Mouse (Mus musculus): ENCODE data around the gene Lman2. TPM values are rescaled to one million over a fixed set of nuclear protein-coding genes. Genes with fewer than 3 reads are reported as not detected.

Gene Lman2
- polyA plus RNA-seq, 1 experiment from 2014 or later: 102 TPM

DNA sequence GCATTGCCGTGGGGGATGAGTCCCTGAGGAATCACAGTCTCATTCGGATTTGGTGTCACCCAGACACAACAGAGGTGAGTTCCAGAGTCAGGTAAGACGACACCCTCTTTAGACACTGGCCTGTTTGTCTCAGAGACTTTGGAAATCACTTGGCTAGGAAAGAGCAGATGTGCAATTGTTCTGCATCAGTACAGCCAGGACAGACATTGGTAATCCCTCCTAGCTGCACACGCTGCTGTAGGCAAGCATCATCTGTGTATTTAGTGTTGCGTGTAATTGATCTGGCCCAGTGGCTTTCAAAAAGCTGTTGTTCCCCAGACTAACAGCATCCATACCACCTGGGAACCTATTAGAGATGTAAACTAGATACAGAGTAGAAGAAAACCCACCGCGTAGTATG lies 40.7 kb upstream of the Lman2 start:
- H3K4me2 ChIP-seq (ENCODE audit: low read depth, low read length): no peak overlapping the region
- no peaks in the 10 kb centered on the region for H3K36me3 ChIP-seq (ENCODE audit: control insufficient read depth, insufficient read depth, low read length)
- H3K9ac ChIP-seq (ENCODE audit: low read depth, low read length): no peak overlapping the region
- 60% methylated on average over 7 of the region's 7 CpGs for WGBS
- H3K27me3 ChIP-seq (replicated peaks; ENCODE audit: control insufficient read depth, insufficient read depth, low read length): no peaks in the 10 kb centered on the region
- H3K4me1 ChIP-seq (ENCODE audit: control insufficient read depth, insufficient read depth, low read length): no peaks in the 10 kb centered on the region
- H3K9me3 ChIP-seq (ENCODE audit: control insufficient read depth, low read length): no peaks in the 10 kb centered on the region
- no peak overlapping the region for H3K4me3 ChIP-seq (ENCODE audit: low read depth, low read length)
- H3K27ac ChIP-seq (replicated peaks; ENCODE audit: low read depth, low read length): no peak overlapping the region
- ATAC-seq (ENCODE audit: low read depth) (no peak), DNase-seq (ENCODE audit: low spot score) (peak; percentile 10)

- no peaks in the 10 kb centered on the region for H3K36me3 ChIP-seq (ENCODE audit: control insufficient read depth, insufficient read depth, low read length)
- no peak overlapping the region for H3K9ac ChIP-seq (ENCODE audit: low read depth, low read length)
- H3K4me1 ChIP-seq (ENCODE audit: control insufficient read depth, insufficient read depth, low read length): no peaks in the 10 kb centered on the region
- no peak overlapping the region for H3K27ac ChIP-seq (replicated peaks; ENCODE audit: low read depth, low read length)
- no peak overlapping the region for H3K4me2 ChIP-seq (ENCODE audit: low read depth, low read length)
- H3K9me3 ChIP-seq (ENCODE audit: control insufficient read depth, low read length): no peaks in the 10 kb centered on the region
- ATAC-seq (ENCODE audit: low read depth) (no peak), DNase-seq (ENCODE audit: low spot score) (no peak)
- no peaks in the 10 kb centered on the region for H3K27me3 ChIP-seq (replicated peaks; ENCODE audit: control insufficient read depth, insufficient read depth, low read length)
- WGBS: 79% methylated on average over 1 of the region's 1 CpGs
- H3K4me3 ChIP-seq (ENCODE audit: low read depth, low read length): no peak overlapping the region
Measured at GRCm38 (mm10) chr13:55400039-55400346, 37.4 kb upstream of the Lman2 start.

DNA sequence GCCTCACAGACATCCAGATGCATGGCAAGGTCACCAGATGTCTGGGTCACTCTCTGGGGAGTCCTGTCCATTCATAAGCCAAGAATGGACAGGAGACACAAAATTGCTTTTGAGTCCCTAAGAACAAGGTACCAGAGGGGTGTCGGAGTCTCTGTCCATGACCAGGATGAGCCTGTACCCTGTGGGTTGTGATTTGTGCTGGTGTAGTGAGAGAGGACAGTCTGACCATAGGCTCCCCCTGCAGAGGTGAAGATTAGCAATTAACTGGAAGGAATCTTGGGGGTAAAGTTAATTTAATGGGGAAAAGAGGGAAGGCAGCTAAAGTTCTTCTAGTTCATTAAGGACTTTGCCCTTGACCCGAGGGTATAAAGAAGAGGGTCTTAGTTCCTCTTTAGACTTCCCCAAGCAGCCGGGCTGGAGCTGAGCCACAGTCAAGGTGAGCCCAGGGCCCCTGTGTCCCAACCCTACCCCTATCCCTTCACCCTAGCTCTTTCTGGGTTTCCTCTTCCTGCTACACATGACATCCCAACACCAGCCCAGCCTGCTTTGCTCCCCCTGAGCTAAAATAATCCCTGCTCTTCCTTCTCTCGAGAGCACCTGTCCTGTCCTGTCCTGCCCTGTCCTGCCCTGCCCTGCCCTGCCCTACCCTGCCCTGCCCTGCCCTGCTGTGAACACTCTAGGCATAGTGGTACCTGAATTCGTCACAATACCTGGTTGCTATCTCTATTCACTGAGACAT lies 36.9 kb upstream of the Lman2 start:
- no peak overlapping the region for H3K27ac ChIP-seq (replicated peaks; ENCODE audit: low read depth, low read length)
- no peaks in the 10 kb centered on the region for H3K4me1 ChIP-seq (ENCODE audit: control insufficient read depth, insufficient read depth, low read length)
- WGBS: 45% methylated on average over 5 of the region's 5 CpGs
- no peak overlapping the region for H3K9ac ChIP-seq (ENCODE audit: low read depth, low read length)
- H3K27me3 ChIP-seq (replicated peaks; ENCODE audit: control insufficient read depth, insufficient read depth, low read length): no peaks in the 10 kb centered on the region
- no peaks in the 10 kb centered on the region for H3K36me3 ChIP-seq (ENCODE audit: control insufficient read depth, insufficient read depth, low read length)
- no peak for DNase-seq (ENCODE audit: low spot score)
- H3K9me3 ChIP-seq (ENCODE audit: control insufficient read depth, low read length): no peaks in the 10 kb centered on the region
- H3K4me2 ChIP-seq (ENCODE audit: low read depth, low read length): no peak overlapping the region
- no peak overlapping the region for H3K4me3 ChIP-seq (ENCODE audit: low read depth, low read length)
- ATAC-seq (ENCODE audit: low read depth): no peak

DNA sequence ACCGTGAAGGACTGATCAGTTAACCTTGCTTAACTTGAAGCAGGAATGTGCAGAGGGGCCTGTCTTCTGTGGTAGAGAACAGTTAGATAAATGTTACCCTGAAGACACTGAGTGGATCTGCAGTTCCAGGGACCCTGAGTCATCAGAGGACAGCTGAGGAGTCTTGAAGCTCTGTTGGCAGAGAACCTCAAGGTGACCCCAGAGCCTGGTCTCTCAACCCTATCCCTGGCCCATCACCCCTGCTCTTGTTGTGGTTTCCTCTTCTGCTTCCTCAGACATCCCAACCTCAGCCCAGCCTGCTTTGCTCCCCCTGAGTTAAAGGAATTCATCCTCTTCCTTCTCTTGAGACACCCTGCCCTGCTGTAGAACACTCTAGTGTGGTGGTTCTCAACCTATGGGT lies 35.5 kb upstream of the Lman2 start, which contains the start of gene Slc34a1:
Gene Slc34a1 (plus strand): TSS at position 100 of the 400 bp plus-strand sequence.
- H3K4me3 ChIP-seq (ENCODE audit: low read depth, low read length): no peak within 1 kb of the TSS
- WGBS: 75% methylated on average over 1 of the region's 1 CpGs
- no peaks in the 10 kb centered on the region for H3K4me1 ChIP-seq (ENCODE audit: control insufficient read depth, insufficient read depth, low read length)
- DNase-seq (ENCODE audit: low spot score) (no peak), ATAC-seq (ENCODE audit: low read depth) (no peak)
- no peak within 1 kb of the TSS for H3K4me2 ChIP-seq (ENCODE audit: low read depth, low read length)
- no peaks in the 10 kb centered on the region for H3K36me3 ChIP-seq (ENCODE audit: control insufficient read depth, insufficient read depth, low read length)
- no peaks in the 10 kb centered on the region for H3K9me3 ChIP-seq (ENCODE audit: control insufficient read depth, low read length)
- no peak within 1 kb of the TSS for H3K9ac ChIP-seq (ENCODE audit: low read depth, low read length)
- H3K27ac ChIP-seq (replicated peaks; ENCODE audit: low read depth, low read length): no peak within 1 kb of the TSS
- no peaks in the 10 kb centered on the region for H3K27me3 ChIP-seq (replicated peaks; ENCODE audit: control insufficient read depth, insufficient read depth, low read length)

DNA sequence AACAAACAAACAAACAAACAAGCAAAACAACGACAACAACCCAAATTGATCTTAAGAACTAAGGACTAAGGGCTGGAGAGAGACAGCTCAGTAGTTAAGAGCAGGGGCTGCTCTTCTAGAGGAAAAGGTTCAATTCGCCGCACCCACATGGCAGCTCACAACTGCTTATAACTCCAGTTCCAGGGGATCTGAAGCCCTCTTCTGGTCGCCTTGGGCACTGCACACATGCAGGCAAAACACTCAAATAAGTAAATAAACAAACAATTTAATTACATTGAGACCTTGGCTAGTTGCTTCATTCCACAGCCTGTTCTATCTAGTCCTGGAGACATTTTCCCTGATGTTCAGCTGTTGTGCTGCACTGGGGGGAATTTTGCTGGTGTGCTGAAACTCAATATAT lies 30.4 kb upstream of the Lman2 start:
- H3K27ac ChIP-seq (replicated peaks; ENCODE audit: low read depth, low read length): no peak overlapping the region
- no peaks in the 10 kb centered on the region for H3K9me3 ChIP-seq (ENCODE audit: control insufficient read depth, low read length)
- no peak for ATAC-seq (ENCODE audit: low read depth)
- no peaks in the 10 kb centered on the region for H3K27me3 ChIP-seq (replicated peaks; ENCODE audit: control insufficient read depth, insufficient read depth, low read length)
- H3K4me1 ChIP-seq (ENCODE audit: control insufficient read depth, insufficient read depth, low read length): no peaks in the 10 kb centered on the region
- H3K4me2 ChIP-seq (ENCODE audit: low read depth, low read length): no peak overlapping the region
- no peak overlapping the region for H3K4me3 ChIP-seq (ENCODE audit: low read depth, low read length)
- 66% methylated on average over 4 of the region's 4 CpGs for WGBS
- no peak for DNase-seq (ENCODE audit: low spot score)
- no peaks in the 10 kb centered on the region for H3K36me3 ChIP-seq (ENCODE audit: control insufficient read depth, insufficient read depth, low read length)
- H3K9ac ChIP-seq (ENCODE audit: low read depth, low read length): no peak overlapping the region

GRCm38 (mm10) chr13:55391626-55392029 lies 29.0 kb upstream of the Lman2 start:
- DNase-seq (ENCODE audit: low spot score): no peak
- Histone ChIP-seq H3K4me1 (ENCODE audit: control insufficient read depth, insufficient read depth, low read length) (no peaks in the 10 kb centered on the region), H3K27ac (replicated peaks; ENCODE audit: low read depth, low read length) (no peak overlapping the region), H3K9me3 (ENCODE audit: control insufficient read depth, low read length) (no peaks in the 10 kb centered on the region), H3K36me3 (ENCODE audit: control insufficient read depth, insufficient read depth, low read length) (no peaks in the 10 kb centered on the region), H3K27me3 (replicated peaks; ENCODE audit: control insufficient read depth, insufficient read depth, low read length) (no peaks in the 10 kb centered on the region), H3K4me2 (ENCODE audit: low read depth, low read length) (no peak overlapping the region), H3K9ac (ENCODE audit: low read depth, low read length) (no peak overlapping the region), H3K4me3 (ENCODE audit: low read depth, low read length) (no peak overlapping the region)
- ATAC-seq (ENCODE audit: low read depth): no peak
- 80% methylated on average over 1 of the region's 1 CpGs for WGBS

DNA sequence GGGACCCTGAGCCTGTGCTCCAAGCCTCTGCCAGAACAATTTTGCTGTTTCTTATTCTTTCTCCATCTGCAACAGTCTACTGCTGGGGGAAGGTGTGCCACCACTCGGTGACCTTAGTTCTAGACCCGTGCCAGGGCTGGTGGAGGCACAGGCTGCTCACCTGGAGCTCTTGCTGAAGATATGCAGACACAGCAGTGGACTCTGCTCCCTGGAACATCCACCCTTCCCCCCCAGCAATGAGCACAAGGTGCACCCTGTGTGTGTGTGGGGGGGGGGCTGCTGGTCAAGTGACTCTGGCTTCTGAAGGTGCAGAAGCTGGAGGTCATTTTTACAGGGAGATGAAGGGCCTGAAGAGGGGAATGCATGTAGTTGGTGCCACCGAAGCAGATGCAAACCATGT lies 28.1 kb upstream of the Lman2 start:
- WGBS: 71% methylated on average over 3 of the region's 3 CpGs
- Histone ChIP-seq H3K4me1 (ENCODE audit: control insufficient read depth, insufficient read depth, low read length) (no peaks in the 10 kb centered on the region), H3K27me3 (replicated peaks; ENCODE audit: control insufficient read depth, insufficient read depth, low read length) (no peaks in the 10 kb centered on the region), H3K36me3 (ENCODE audit: control insufficient read depth, insufficient read depth, low read length) (no peaks in the 10 kb centered on the region), H3K9ac (ENCODE audit: low read depth, low read length) (no peak overlapping the region), H3K4me2 (ENCODE audit: low read depth, low read length) (no peak overlapping the region), H3K4me3 (ENCODE audit: low read depth, low read length) (no peak overlapping the region), H3K9me3 (ENCODE audit: control insufficient read depth, low read length) (no peaks in the 10 kb centered on the region), H3K27ac (replicated peaks; ENCODE audit: low read depth, low read length) (no peak overlapping the region)
- DNase-seq (ENCODE audit: low spot score) (no peak), ATAC-seq (ENCODE audit: low read depth) (no peak)

GRCm38 (mm10) chr13:55381790-55382189 lies 19.2 kb upstream of the Lman2 start:
- peaks cover 38% of the 10 kb centered on the region for H3K27me3 ChIP-seq (replicated peaks; ENCODE audit: control insufficient read depth, insufficient read depth, low read length)

GRCm38 (mm10) chr13:55378907-55379580 lies 16.5 kb upstream of the Lman2 start:
- ATAC-seq (ENCODE audit: low read depth) (0 out of 2 replicates have a peak, but pooled peaks have one; percentile 33), DNase-seq (ENCODE audit: low spot score) (peak; percentile 29)
- WGBS: 11% methylated on average over 26 of the region's 32 CpGs
- Histone ChIP-seq H3K27me3 (replicated peaks; ENCODE audit: control insufficient read depth, insufficient read depth, low read length) (peaks cover 38% of the 10 kb centered on the region), H3K36me3 (ENCODE audit: control insufficient read depth, insufficient read depth, low read length) (no peaks in the 10 kb centered on the region), H3K4me1 (ENCODE audit: control insufficient read depth, insufficient read depth, low read length) (peaks cover 4% of the 10 kb centered on the region; the same call in 1 of the 2 replicates), H3K9ac (ENCODE audit: low read depth, low read length) (no peak overlapping the region), H3K27ac (replicated peaks; ENCODE audit: low read depth, low read length) (no peak overlapping the region), H3K4me3 (ENCODE audit: low read depth, low read length) (peak overlapping the region; percentile 15; the same call in 1 of the 2 replicates), H3K9me3 (ENCODE audit: control insufficient read depth, low read length) (no peaks in the 10 kb centered on the region), H3K4me2 (ENCODE audit: low read depth, low read length) (peak overlapping the region; percentile 38)

More at GRCm38 (mm10) chr13:55381790-55382189, 19.2 kb upstream of the Lman2 start:
- Histone ChIP-seq H3K9me3 (ENCODE audit: control insufficient read depth, low read length) (no peaks in the 10 kb centered on the region), H3K4me1 (ENCODE audit: control insufficient read depth, insufficient read depth, low read length) (peaks cover 4% of the 10 kb centered on the region; the same call in 1 of the 2 replicates), H3K27ac (replicated peaks; ENCODE audit: low read depth, low read length) (no peak overlapping the region), H3K4me3 (ENCODE audit: low read depth, low read length) (no peak overlapping the region), H3K4me2 (ENCODE audit: low read depth, low read length) (no peak overlapping the region), H3K9ac (ENCODE audit: low read depth, low read length) (no peak overlapping the region), H3K36me3 (ENCODE audit: control insufficient read depth, insufficient read depth, low read length) (no peaks in the 10 kb centered on the region)
- no peak for DNase-seq (ENCODE audit: low spot score)
- WGBS: 83% methylated on average over 4 of the region's 4 CpGs
- no peak for ATAC-seq (ENCODE audit: low read depth)
